Mouse (Mus musculus) brain, embryonic 14.5 days (tissue): Measurements from ENCODE around the gene Zfp365.

ENCODE experiments used
- CTCF ChIP-seq: fragments of 200-500 bp; IDR thresholded peaks from 2 replicates; pipeline ENCODE4 v1.5.1; 2012; ENCODE audit warnings: inconsistent platforms, mild to moderate bottlenecking, moderate library complexity, borderline replicate concordance; ENCODE audit not compliant: insufficient read depth, insufficient read length; ENCODE audit errors: extremely low read depth
- POLR2A ChIP-seq: fragments of 200-500 bp; IDR thresholded peaks from 2 replicates; pipeline ENCODE4 v1.6.1; 2012; ENCODE audit warnings: mild to moderate bottlenecking, inconsistent platforms, borderline replicate concordance; ENCODE audit not compliant: poor library complexity, insufficient read depth, insufficient read length, severe bottlenecking; ENCODE audit errors: extremely low read depth

DNA sequence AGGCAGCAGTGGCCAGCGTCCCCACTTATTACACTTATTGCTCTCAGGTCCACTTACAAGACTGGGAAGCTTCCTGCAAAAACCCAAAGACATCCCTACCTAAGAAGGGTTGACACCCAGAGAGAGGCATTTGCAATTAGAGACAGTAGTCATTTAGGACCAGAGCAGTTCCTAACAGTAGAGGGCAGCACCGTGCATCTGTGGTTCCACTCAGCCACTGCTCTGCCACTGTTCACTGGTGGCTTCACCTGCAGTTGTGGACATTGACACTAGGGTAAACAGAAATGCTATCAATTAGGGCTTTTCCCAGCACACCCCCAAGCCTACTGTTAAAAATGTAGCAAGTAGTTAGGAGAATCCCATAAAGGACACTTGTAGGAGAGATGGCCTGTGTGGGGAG is 40.7 kb downstream of the Zfp365 start:
- peak; percentile 75 for TF ChIP-seq CTCF
- TF ChIP-seq POLR2A, result no peak
